Mouse (Mus musculus) cerebellum, adult 8-10 months (tissue): ENCODE results near the gene Btg1-ps2.
"Not testable (repeated sequence)": the region's sequence is repeated elsewhere in the genome, so short reads cannot be mapped to it uniquely, and the experiment has no call there.

Experiments
- DNase-seq: peaks from one replicate; pipeline ENCODE4 v3.0.0; 2022

Gene Btg1-ps2

DNA sequence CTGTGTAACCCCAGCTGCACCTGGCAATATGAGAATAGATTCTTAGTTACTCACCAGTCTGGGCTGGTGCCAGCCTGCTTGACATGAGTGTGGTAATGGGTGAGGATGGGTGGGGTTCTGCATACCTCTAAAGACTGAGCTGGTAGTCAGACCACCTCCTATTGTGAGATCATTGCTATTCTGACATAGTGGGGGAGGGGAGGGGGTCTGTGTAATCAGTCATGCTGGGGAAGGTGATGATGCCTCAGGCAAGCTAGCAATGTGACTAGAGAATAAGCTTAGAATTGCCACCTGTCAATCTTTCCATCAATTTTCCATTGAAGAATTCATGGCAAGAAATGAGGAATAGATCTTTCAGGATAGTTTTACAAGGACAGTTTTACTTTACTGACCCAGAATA lies at the start of gene Btg1-ps2:
Gene Btg1-ps2 (minus strand): TSS at position 101 of the 400 bp plus-strand sequence.
- not testable (repeated sequence) for DNase-seq

DNA sequence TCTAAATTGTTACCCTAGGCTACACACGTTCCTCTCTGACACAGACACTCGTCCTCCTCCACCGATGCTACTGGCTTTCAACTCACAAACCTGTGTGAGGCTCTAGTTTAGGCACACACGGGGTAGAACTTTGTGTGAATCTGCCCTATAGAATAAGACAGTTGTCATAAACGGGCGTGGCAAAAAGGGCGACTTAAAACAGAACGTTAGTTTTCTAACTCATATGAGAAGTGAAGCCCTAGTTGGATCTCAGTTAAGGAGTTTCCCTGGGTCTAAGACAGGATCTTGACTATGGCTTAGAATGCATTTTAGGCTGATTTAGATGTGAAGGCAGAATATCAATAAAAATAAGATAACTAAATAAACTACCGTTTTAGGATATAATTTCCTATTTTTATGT lies 42.1 kb upstream of the Btg1-ps2 start, which contains the start of gene Rhox11:
Gene Rhox11 (minus strand): TSS at position 101 of the 400 bp plus-strand sequence.
- DNase-seq, result no peak

DNA sequence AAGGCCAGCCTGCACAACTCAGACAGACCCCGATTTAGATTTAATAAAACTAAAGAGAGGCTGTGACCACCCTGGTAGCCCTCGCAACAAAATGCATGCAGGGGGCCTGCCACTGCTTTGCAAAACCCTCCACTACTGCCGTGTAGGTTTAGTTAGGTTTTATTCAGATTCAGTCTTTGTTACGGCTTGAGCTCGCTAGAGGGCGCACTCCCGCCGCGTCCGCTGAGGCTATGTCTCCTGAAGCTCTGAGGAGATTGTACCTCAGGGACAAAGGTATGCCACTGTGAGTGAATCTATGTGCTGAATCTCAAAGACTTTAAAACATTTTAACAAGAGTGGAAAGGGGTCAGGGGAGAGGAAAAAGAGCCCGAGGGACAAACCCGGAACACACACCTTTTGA lies 41.3 kb upstream of the Btg1-ps2 start:
- DNase-seq, result peak; percentile 30

DNA sequence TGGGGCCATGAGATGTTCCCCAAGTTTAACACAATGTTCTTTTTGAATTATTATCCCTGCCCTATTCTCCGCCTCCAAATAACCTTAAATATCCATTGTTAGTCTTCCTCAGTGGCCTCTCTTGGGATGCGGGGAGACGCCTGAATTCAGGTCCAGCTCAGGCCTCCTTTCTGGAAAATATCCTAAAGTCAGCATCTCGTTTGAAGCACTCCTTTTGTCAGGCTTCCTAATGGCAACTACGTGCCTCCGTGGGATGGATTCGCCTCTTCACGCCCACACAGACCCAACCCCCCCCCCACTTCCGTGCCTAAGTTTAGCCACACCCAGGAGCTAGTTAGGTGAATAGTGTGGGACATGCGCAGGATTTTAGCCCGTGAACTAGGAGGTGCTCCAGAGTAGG lies 23.3 kb upstream of the Btg1-ps2 start, which contains the start of gene Rhox10:
Gene Rhox10 (plus strand): TSS at position 301 of the 400 bp plus-strand sequence.
- DNase-seq, result no peak

DNA sequence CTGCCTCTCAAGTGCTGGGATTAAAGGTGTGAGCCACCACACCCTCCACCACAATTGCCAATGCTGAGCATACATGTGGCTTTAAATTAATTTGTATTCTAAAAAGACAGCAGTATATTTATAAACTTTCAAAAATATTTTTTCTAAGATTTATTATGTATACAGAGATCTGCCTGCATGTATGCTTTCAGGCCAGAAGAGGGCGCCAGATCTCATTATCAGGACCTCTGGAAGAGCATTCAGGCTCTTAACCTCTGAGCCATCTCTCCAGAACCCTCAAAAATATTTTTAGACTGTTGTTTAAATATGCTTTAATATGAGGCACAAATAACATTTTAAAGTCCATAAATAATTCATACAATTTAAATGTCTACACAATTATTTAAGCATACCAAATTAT lies 18.6 kb upstream of the Btg1-ps2 start:
- peak; percentile 4 for DNase-seq

DNA sequence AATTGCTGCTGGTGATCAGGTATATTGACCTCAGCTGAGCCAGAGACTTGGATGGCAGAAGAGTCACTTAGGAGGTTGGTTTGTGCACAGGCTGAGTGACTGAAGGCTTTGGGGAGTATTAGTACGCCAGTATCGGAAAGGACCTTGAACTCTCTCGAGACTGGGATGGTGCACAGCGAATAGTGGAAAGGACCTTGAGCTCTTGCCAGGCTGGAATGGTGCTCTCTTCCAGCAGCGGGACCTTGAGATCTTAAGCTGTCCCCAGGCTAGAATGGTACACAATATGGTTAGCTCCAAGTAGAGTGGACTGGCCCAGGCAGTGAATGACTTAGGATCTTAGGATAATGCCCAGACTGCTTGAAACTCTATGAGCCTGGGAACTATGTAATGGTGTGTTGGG lies 3.2 kb downstream of the Btg1-ps2 start:
- no peak for DNase-seq

DNA sequence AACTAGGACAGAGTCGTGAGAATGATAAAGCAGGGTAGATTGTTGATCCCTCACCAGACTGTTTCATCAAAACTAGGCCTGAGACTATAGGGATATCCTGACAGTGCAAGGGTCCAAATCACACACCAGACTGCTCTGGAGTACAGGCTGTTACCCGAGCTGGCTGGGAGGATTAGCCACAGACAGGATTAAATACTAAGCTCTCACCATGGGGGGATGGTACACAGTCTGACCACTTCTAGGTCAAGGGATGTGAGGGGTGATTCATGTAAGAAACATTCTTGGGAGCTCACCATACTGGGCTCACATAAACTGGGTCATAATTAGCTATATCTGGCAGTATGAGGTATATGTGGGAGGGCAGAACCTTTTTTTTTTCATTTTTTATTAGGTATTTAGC lies 9.1 kb downstream of the Btg1-ps2 start:
- no peak for DNase-seq

DNA sequence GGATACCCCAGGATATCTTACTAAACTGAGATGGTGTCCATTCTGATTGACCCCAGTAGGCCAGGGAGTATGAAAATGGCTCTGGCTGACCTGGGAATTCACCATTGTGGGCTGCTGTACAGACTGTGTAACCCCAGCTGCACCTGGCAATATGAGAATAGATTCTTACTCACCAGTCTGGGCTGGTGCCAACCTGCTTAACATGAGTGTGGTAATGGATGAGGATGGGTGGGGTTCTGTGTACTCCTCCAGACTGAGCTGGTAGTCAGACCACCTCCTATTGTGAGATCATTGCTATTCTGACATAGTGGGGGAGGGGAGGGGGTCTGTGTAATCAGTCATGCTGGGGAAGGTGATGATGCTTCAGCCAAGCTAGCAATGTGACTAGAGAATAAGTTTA lies 24.3 kb downstream of the Btg1-ps2 start, which contains the start of gene Btg1-ps1:
Gene Btg1-ps1 (minus strand): TSS at position 219 of the 400 bp plus-strand sequence.
- not testable (repeated sequence) for DNase-seq

DNA sequence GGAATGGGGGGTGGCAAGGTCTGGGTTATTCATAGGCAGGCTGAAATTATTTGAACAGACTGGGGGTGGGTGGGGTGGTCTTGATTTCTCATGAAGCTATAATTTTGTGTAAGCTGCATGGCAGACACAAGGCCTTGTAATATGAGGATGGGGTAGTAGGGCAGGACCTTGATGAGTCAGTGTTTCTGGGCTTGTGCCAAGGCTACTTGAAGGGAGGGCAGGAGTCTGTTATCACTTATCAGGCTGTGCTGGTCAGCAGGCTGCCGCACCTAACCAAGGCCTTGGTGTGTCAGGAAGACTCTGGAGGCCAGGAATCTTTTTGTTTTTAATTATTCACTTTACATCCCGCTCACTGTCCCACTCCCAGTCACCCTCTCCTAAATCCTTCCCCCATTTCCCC lies 34.2 kb downstream of the Btg1-ps2 start:
- no peak for DNase-seq
